Mouse (Mus musculus) layer of hippocampus, postnatal 36 days (tissue): ENCODE measurements around the gene H2-Q4. TPM values are rescaled to one million over a fixed set of nuclear protein-coding genes. Genes with fewer than 3 reads are reported as not detected.
"Not testable (repeated sequence)": the region's sequence is repeated elsewhere in the genome, so short reads cannot be mapped to it uniquely, and the experiment has no call there.

Experiments
- DNase-seq, 2 experiments: peaks; one replicate each; pipeline ENCODE4 v3.0.0; 2022
- total RNA-seq, 2 experiments: library from RNA; stranded (reverse); gene quantifications; 2 replicates each; pipeline ENCODE4 v1.2.3; 2021

Gene H2-Q4
- 1 to 10 TPM; 1.3 to 2.5 TPM for total RNA-seq

DNA sequence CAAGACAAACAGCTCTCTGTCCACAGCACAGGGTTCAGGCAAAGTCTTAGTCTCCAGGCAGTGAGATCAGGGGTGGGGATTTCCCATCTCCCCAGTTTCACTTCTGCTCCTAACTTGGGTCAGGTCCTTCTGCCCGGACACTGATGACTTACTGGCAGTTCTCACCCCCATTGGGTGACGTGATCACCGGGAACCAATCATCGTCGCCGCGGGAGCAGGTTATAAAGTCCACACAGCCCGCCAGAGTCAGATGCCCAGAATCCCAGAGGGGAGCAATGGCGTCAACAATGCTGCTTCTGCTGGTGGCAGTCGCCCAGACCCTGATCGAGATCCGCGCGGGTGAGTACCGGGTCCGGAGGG is at the start of gene H2-Q4:
Gene H2-Q4, plus strand, starts transcription at position 249 of the 360 bp plus-strand sequence.
- DNase-seq, result peak; percentile 57 to 70

DNA sequence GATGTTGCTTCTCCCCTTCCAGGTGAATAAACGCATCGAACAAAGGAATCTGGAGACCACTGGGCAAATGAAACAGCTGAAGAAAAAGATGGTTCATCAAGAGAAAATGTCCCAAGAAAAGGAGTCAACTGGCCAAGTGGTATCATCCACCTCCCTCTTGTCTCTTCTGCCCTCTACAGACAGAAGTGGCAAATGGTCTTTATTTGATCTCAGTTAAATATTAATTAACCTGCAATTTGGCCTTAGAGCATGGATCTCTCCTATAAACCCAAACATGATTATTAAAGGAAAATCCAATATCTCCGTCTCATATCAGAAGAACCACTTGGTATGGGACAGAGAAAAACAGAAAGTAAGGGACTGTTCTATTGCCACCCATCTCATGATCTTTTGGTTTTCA is 49.7 kb upstream of the H2-Q4 start:
- not testable (repeated sequence) for DNase-seq

GRCm38 (mm10) chr17:35331546-35331945 is 47.9 kb upstream of the H2-Q4 start:
- DNase-seq, result not testable (repeated sequence)

DNA sequence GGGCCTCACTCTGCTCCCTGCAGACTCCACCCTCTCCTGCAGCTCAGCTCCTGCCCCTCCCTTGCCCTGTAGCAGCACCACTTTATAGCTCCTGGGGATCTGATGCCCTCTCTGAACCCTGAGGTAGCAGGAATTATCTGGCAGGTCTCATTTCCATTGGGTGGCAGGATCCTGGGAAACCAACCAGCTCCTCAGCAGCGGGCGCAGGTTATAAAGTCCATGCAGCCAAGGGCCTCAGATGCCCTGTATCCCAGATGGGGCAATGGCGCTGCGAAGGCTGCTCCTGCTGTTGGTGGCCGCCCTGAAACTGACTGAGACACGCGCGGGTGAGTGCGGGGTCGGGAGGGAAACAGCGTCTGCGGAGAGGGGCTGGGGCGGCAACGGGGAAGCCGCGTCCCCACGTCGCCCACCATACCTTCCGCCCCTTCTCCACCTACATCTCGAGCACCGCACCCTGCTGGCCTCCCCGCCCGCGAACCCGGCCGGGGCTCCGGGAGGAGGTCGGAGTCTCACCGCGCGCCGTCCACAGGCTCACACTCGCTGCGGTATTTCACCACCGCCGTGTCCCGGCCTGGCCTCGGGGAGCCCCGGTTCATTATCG is 37.2 kb upstream of the H2-Q4 start, which contains the start of gene H2-Q2:
Gene H2-Q2, plus strand, starts transcription at position 172 of the 601 bp plus-strand sequence.
- no peak for DNase-seq

DNA sequence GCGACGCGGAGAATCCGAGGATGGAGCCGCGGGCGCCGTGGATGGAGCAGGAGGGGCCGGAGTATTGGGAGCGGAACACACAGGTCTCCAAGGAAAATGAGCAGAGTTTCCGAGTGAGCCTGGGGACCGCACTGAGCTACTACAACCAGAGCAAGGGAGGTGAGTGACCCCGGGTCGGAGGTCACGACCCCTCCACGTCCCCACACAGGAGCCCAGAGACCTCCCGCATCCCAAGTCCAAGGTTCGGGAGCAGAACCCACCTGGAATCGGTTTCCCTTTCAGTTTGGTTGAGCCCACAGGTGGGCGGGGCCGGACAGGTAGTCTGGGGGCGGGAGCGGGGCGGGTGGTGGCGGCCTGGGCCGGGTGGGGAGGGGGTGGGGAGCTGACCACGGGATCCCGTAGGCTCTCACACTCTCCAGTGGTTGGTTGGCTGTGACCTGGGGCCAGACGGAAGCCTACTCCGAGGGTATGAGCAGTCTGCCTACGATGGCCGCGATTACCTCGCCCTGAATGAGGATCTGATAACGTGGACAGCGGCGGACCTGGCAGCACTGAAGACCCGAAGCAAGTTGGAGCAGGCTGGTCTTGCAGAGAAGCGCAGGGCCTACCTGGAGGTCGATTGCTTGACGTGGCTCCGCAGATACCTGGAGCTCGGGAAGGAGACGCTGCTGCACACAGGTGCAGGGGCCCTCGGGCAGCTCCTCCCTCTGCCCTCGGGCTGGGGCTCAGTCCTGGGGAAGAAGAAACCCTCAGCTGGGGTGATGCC is 36.5 kb upstream of the H2-Q4 start:
- DNase-seq, result no peak

DNA sequence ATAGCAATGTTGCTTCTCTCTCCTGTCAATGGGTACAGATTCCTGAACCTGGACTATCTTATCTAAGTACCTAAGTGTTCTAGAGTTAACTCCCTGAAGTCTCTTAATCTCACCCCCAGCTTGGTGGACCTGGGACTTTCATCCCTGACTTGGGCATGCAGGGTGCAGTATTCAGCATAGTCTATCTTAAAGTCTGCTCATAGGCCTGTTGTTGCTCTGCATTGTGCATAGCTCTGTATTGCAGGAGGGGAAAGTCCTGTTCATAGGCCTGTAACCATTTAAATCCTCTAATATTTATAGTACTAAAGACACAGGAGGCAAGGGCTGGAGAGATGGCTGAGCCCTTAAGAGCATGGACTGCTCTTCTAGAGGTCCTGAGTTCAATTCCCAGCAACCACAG is 31.8 kb upstream of the H2-Q4 start:
- DNase-seq, result not testable (repeated sequence)

GRCm38 (mm10) chr17:35353275-35353674 is 26.1 kb upstream of the H2-Q4 start:
- not testable (repeated sequence) for DNase-seq

GRCm38 (mm10) chr17:35354071-35354470 is 25.3 kb upstream of the H2-Q4 start:
- DNase-seq, result no peak

GRCm38 (mm10) chr17:35357086-35357485 is 22.3 kb upstream of the H2-Q4 start:
- DNase-seq, result no peak

GRCm38 (mm10) chr17:35358763-35359469 is 20.5 kb upstream of the H2-Q4 start:
- no peak for DNase-seq

- no peak for DNase-seq
Observed at GRCm38 (mm10) chr17:35359470-35359862, 20.0 kb upstream of the H2-Q4 start.

DNA sequence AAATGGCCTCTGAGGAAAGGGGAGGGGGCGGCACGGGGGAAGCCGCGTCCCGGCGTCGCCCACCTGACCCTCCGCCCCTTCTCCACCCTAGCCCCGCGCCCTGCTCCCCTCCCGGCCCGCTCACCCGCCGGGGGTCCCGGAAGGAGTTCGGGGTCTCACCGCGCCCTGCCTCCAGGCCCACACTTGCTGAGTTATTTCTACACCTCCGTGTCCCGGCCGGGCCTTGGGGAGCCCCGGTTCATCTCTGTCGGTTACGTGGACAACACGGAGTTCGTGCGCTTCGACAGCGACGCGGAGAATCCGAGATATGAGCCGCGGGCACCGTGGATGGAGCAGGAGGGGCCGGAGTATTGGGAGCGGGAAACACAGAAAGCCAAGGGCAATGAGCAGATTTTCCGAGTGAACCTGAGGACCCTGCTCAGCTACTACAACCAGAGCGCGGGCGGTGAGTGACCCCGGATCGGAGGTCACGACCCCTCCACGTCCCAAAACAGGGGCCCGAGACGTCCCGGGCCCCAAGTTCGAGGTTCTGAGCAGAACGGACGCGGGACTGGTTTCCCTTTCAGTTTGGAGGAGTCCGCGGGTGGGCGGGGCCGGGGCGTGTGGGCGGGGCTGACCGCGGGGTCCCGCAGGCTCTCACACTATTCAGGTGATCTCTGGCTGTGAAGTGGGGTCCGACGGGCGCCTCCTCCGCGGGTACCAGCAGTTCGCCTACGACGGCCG is 473 bp downstream of the H2-Q4 start:
- no peak for DNase-seq

DNA sequence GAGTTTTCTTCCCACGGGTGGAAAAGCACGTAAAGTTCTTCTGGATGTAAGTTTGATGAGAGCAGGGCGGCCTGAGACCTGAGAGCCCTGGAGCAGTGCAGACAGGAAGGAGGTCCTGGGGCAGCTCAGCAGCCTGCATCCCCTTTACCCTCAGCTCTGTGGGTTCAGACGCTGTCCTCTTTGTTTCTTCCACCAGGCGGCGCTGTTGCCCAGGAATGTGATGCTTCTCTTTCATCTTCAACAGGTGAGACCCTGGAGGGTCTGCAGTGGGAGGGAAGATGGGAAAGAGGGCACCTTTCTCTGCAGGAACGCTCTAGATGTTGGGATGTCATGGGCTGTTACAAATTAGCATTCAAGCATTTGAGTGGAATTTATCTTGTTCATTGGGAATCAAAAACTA is 10.4 kb downstream of the H2-Q4 start:
- DNase-seq, result not testable (repeated sequence)

DNA sequence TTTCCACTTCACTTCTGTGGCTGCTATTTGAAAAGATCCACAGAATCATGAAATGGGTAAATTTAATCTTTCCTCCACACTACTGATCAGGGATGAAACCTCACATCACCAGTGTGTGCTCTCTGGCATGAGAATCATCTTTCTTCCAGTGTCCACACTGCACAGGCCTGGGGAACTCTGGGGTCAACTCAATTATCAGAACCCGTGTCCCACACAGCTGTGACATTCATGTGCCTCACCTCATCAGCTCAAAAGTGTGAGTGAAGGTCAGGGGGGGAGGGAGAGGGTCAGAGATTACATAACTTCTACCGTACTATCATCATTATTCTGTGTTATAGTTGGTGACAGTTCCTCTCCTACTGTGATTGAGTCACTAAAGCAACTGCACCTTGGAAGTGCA is 13.3 kb downstream of the H2-Q4 start:
- not testable (repeated sequence) for DNase-seq

GRCm38 (mm10) chr17:35393864-35394800 is 14.7 kb downstream of the H2-Q4 start:
- not testable (repeated sequence) for DNase-seq

DNA sequence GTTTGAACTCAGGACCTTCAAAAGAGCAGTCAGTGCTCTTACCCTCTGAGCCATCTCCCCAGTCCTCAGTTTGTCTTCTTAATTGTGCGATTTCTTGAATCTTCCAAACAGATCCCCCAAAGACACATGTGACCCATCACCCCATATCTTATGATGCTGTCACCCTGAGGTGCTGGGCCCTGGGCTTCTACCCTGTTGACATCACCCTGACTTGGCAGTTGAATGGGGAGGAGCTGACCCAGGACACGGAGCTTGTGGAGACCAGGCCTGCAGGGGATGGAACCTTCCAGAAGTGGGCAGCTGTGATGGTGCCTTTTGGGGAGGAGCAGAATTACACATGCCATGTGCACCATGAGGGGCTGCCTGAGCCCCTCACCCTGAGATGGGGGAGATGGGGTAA is 17.5 kb downstream of the H2-Q4 start:
- DNase-seq, result not testable (repeated sequence)

- not testable (repeated sequence) for DNase-seq
Observed at GRCm38 (mm10) chr17:35413057-35413456, 33.6 kb downstream of the H2-Q4 start.

- DNase-seq, result not testable (repeated sequence)
Observed at GRCm38 (mm10) chr17:35415273-35416129, 36.1 kb downstream of the H2-Q4 start.

DNA sequence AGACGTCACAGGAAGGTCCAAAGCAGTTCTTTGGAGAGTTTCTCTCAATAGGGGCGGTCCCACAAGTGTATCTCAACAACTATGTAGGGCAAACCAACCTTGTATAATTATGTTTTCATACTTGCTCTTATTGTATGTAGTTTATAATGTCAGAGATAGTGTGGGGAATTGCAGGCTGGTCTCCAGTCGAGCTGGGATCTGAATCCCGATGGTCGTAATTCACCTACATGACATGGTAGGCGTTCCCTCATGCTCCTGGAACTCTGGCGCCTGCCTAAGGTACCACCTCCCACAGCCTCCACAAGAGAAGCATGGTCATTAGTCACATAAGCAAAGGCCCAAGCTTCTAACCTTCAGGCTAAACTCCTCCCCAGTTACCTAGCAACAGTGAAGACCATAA is 39.4 kb downstream of the H2-Q4 start:
- DNase-seq, result no peak

- DNase-seq, result not testable (repeated sequence)
Observed at GRCm38 (mm10) chr17:35419564-35419963, 40.1 kb downstream of the H2-Q4 start.
